In genomic region chr6:30547656-30548306, GRCm38 (mm10) we compare ENCODE assay signal across 8 mouse cellular contexts. TPM values are rescaled to one million over a fixed set of nuclear protein-coding genes. Genes with fewer than 3 reads are reported as not detected.
DNase-seq lines count a peak whose midpoint lies in the region; ATAC-seq and TF ChIP-seq lines count a peak whose summit lies in the region.
"Had no signal": no experiment of that assay in that cellular context is flagged by ENCODE, and none has a peak within 500 bp of the region (broad histone marks: within the 10 kb centered on the region; RNA-seq: fewer than 3 reads in every experiment).

No protein-coding gene starts in this region.

- no peak for ATAC-seq in hindbrain, postnatal 0 days
- peak; percentile 52 for ATAC-seq in megakaryocyte progenitor cell, adult 5-6 weeks (replicated peaks; ENCODE audit: poor library complexity)

- DNase-seq in A20 (ENCODE audit: low read depth, low spot score), result peak; percentile 55
- peak; percentile 75 for DNase-seq in adrenal gland, postnatal 14 days
- DNase-seq in gastrocnemius, adult 2 months, result peak; percentile 71
- DNase-seq in hindbrain, postnatal 0 days (ENCODE audit: low spot score), result no peak
- DNase-seq in spleen, adult 12 weeks (ENCODE audit: low spot score), result no peak
- no peak for DNase-seq in layer of hippocampus, postnatal 14 days (ENCODE audit: low spot score in 2 of 2)

- H3K27ac ChIP-seq in gastrocnemius, adult 2 months, result no peak overlapping the region
- peak overlapping the region; percentile 41; the same call in 1 of the 2 replicates for H3K27ac ChIP-seq in hindbrain, postnatal 0 days
- H3K27ac ChIP-seq: macrophage had no signal

- H3K4me1 ChIP-seq in hindbrain, postnatal 0 days (ENCODE audit: insufficient read depth, low read length), result peaks cover 16% of the 10 kb centered on the region

- TF ChIP-seq CTCF in gastrocnemius, adult 2 months (IDR thresholded peaks at IDR 0.05), result no peak
- no peak for TF ChIP-seq CTCF in hindbrain, postnatal 0 days (IDR thresholded peaks at IDR 0.05; ENCODE audit: low read depth)

- 27% methylated on average over 9 of the region's 9 CpGs for WGBS in hindbrain, postnatal 0 days

- H3K9me3 ChIP-seq in hindbrain, postnatal 0 days (ENCODE audit: low read length), result no peaks in the 10 kb centered on the region

- no peak overlapping the region for H3K9ac ChIP-seq in hindbrain, postnatal 0 days (replicated peaks; ENCODE audit: low read length)

- H3K4me2 ChIP-seq in hindbrain, postnatal 0 days (ENCODE audit: low read depth, low read length), result peak overlapping the region; percentile 62

- H3K36me3 ChIP-seq in hindbrain, postnatal 0 days (ENCODE audit: insufficient read depth, low read length), result no peaks in the 10 kb centered on the region

- H3K4me3 ChIP-seq in gastrocnemius, adult 2 months, result peak overlapping the region; percentile 49
- H3K4me3 ChIP-seq in hindbrain, postnatal 0 days (ENCODE audit: low read length), result peak overlapping the region; percentile 24; the same call in 1 of the 2 replicates

- intact Hi-C loops in gastrocnemius, adult 2 months (cut with DNase I), result no loop called here

- no peaks in the 10 kb centered on the region for H3K27me3 ChIP-seq in hindbrain, postnatal 0 days (ENCODE audit: insufficient read depth, low read length)

RNA-seq across cellular contexts. Expression of gene Cpa2, which starts 6.4 kb away (rescaled TPM):
- total RNA-seq in adrenal gland, postnatal 14 days (2021), result 0.56 and 0.90 TPM in 2 replicates
- not detected for total RNA-seq in gastrocnemius, adult 2 months (2021)
- total RNA-seq in hindbrain, postnatal 0 days (2014; rRNA removed), result 6.2 and 8.1 TPM in 2 replicates
- 14.9 and 15.7 TPM in 2 replicates for polyA plus RNA-seq in hindbrain, postnatal 0 days (2015; fragmentation: Nextera tagmentation; extraction: Ambion mirVana)
- 1.3 TPM in 1 of 2 replicates, not detected in the other for total RNA-seq in megakaryocyte progenitor cell, adult 5-6 weeks (2015)
- total RNA-seq in megakaryocyte progenitor cell, adult 5-6 weeks (2017), result not detected in 2 replicates
- 1 to 10 TPM; 1.2 to 2.0 TPM for total RNA-seq in layer of hippocampus, postnatal 14 days (2021)

RNA-seq across cellular contexts. Expression of gene Cpa4, which starts 20.4 kb away (rescaled TPM):
- total RNA-seq in adrenal gland, postnatal 14 days (2021), result 1.7 and 2.1 TPM in 2 replicates
- total RNA-seq in gastrocnemius, adult 2 months (2021), result not detected
- 0.11 and 0.16 TPM in 2 replicates for total RNA-seq in hindbrain, postnatal 0 days (2014; rRNA removed)
- polyA plus RNA-seq in hindbrain, postnatal 0 days (2015; fragmentation: Nextera tagmentation; extraction: Ambion mirVana), result 0.45 and 0.53 TPM in 2 replicates
- not detected in 2 replicates for total RNA-seq in megakaryocyte progenitor cell, adult 5-6 weeks (2015)
- total RNA-seq in megakaryocyte progenitor cell, adult 5-6 weeks (2017), result not detected in 2 replicates
- total RNA-seq in layer of hippocampus, postnatal 14 days (2021), result not detected
- polyA plus RNA-seq: macrophage had no signal

RNA-seq across cellular contexts. Expression of gene Ssmem1, which starts 38.1 kb away (rescaled TPM):
- 0.33 TPM in 1 of 2 replicates, not detected in the other for total RNA-seq in adrenal gland, postnatal 14 days (2021)
- total RNA-seq in gastrocnemius, adult 2 months (2021), result under 1 TPM; 0.18 to 0.20 TPM
- 0.26 TPM in 1 of 2 replicates, not detected in the other for total RNA-seq in hindbrain, postnatal 0 days (2014; rRNA removed)
- 0.18 and 0.39 TPM in 2 replicates for polyA plus RNA-seq in hindbrain, postnatal 0 days (2015; fragmentation: Nextera tagmentation; extraction: Ambion mirVana)
- not detected in 2 replicates for total RNA-seq in megakaryocyte progenitor cell, adult 5-6 weeks (2015)
- not detected in 2 replicates for total RNA-seq in megakaryocyte progenitor cell, adult 5-6 weeks (2017)
- under 1 TPM; 0.81 TPM for total RNA-seq in layer of hippocampus, postnatal 14 days (2021)
- polyA plus RNA-seq: macrophage had no signal

RNA-seq across cellular contexts. Expression of gene Tmem209, which starts 38.2 kb away (rescaled TPM):
- 24.1 and 24.7 TPM in 2 replicates for total RNA-seq in adrenal gland, postnatal 14 days (2021)
- total RNA-seq in gastrocnemius, adult 2 months (2021), result 10 to 100 TPM in 1 of 2 experiments, 1 to 10 TPM in 1; 7.1 to 11.4 TPM
- 35.3 and 50.0 TPM in 2 replicates for total RNA-seq in hindbrain, postnatal 0 days (2014; rRNA removed)
- 23.2 and 25.0 TPM in 2 replicates for polyA plus RNA-seq in hindbrain, postnatal 0 days (2015; fragmentation: Nextera tagmentation; extraction: Ambion mirVana)
- 46.5 and 62.6 TPM in 2 replicates for total RNA-seq in megakaryocyte progenitor cell, adult 5-6 weeks (2015)
- 29.4 and 31.7 TPM in 2 replicates for total RNA-seq in megakaryocyte progenitor cell, adult 5-6 weeks (2017)
- 10 to 100 TPM; 17.3 to 18.0 TPM for total RNA-seq in layer of hippocampus, postnatal 14 days (2021)

Comparison
In these comparisons a context has a peak if more than half of its experiments do, and no peak if none do; other contexts are left out.
1. DNase-seq: peak in A20 (single experiment), adrenal gland, postnatal 14 days (single experiment) and gastrocnemius, adult 2 months (single experiment); none in hindbrain, postnatal 0 days (single experiment), spleen, adult 12 weeks (single experiment) and layer of hippocampus, postnatal 14 days (0 of 2).